Mouse (Mus musculus) B cell, adult 2 months (primary cell): ENCODE data around the gene Snapc4.

Source experiments
- DNase-seq, 2 experiments: peaks; one replicate each; pipeline ENCODE4 v3.0.0; 2022

Gene Snapc4

DNA sequence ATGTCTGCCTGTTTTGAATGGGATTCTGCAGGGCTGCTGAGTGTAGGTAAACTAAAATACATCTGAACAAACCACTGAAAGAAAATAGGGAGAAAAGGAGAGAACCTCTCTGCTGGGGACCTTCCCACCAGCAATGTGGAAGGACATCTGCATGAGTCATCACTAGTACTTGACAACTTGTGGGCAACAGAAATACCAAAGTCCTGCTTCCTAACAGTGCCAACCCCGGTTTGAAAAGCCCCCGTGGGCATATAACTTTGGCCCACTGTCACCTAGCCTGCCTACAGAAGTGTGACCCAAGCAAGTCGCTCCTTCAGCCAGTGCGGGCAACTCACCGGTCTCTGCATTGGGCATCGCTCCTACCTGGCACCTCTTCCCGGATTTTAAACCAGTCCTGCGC lies 8.1 kb downstream of the Snapc4 start:
- DNase-seq, result no peak

DNA sequence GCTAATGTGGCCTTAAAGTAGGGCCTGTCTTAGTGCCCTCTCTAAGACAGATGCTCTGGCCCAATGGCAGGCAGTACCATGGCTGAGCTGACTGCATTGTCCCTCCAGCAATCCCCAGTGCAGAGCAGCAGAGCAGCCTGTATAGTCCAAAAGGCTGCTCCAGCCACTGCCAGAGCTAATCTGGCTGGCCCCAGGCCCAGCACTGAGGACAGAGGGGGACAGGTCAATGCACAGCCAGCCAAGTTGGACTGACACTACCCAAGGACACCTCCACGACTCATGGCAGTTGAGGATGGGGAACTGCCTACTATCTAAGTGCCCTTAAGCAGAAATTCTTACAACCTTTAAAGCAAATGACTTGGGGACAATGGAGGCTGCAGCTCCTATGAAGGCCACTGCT lies 11.9 kb downstream of the Snapc4 start:
- DNase-seq, result no peak

DNA sequence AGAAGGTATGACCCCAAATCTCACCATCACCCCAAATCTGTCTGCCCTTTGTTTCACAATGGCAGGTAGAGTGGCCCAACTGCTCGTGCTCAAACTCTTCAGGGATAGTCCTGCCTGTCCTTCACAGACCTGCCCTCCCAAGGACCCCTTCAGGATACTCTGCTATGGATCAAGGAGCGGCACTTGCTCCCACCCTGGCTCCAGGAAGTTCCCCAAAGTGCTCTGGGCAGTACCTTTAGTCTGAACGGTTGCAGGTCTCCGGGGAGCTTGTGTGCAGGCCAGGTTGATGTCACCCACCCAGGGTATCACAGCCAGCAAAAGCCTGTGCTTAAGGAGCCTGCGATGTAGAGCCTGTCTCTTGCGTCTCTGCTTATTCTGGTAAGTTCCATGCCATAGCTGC lies 12.5 kb downstream of the Snapc4 start:
- no peak for DNase-seq

DNA sequence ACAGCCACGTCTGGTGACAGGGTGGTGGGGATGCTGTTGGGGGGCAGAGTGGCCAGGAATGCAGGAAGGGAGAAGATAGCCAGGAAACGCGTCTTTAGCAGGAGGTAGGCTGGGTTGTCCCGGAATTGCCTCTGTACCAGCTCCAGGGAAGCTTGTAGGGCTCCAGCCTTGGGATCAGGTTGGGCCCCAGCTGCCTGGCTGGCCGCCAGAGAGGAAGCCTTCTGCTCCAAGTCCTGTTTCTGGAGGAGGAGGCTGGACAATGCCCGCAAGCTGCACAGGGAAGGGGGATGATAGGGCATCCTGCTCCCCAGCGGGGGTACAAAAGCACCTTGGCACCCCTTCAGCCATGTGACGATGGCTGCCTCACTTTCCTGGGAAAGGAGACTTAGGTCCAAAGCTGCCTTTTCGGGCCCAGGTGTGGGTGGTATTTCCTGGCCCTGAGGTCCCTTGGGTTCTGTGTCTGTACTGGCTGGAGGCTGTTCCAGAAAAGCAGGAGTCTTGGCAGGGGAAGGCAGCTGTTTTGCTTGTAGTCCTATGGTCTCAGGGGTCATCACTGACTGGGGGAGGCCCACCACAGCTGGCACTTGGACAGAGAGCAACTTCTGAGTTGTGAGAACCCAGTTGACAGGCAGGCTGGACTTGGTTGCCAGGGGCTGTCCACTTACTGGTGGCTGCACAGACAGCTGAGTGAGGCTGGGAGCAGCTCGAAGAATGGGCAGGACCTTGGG lies 15.6 kb downstream of the Snapc4 start:
- no peak for DNase-seq

DNA sequence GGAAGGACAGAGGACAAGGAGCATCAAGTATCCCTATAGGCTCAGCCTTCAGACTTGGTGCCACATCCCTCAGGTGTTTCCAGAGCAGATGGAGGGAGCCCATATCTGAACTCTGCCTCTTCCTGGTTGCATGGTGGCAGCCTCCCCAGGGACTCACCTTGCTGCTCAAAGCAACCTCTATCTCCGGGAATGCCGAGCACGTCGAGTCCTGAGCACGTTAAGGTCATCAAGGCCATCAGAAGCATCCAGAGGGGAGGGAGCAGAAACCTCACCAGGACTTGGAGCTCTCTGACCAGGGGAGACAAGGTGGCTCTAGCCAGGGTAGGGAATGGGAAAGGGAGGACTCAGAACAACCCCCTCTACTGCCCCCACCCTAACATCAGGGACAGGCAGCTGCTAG lies 17.0 kb downstream of the Snapc4 start:
- DNase-seq, result no peak

DNA sequence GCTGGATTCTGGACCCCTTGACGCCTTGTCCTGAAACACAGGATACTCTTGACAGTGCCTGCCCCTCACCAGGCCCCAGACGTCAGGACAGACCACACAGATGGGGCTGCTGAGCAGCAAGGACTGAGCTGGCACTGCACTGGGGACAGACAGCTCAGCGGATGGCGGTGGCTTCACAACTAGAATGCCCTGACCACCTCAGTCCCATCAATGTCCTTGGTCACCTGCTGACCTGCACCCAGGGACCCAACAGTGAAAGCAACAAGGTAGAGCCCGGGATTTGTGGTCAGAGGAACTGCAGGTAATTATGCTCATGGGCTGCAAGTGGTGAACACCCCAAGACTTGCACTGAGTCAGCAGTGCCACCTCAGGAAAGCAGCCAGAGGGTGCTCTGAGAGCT lies 17.5 kb downstream of the Snapc4 start:
- no peak for DNase-seq

DNA sequence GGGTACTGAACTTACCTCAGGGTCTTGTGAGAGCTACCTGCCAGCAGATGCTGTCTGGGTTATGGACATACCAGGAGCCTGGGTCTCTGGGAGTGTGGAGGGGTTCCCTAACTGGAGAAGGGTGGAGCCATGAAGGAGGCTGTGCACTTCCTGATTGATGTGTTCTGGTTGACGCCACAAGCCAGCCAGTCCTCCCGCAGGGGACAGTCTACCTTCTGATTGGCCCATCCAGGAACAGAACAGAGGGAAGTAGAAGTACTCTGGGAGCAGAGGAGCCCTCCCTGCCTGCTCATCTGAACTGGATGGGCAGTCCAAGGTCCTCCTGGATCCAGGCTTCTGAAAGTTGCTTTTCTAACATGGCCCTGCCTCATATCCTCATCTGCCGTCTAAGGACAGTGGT lies 19.7 kb downstream of the Snapc4 start, which contains the start of gene Card9:
TSS of gene Card9 (minus strand) at position 147 of the 400 bp plus-strand sequence.
- no peak for DNase-seq

DNA sequence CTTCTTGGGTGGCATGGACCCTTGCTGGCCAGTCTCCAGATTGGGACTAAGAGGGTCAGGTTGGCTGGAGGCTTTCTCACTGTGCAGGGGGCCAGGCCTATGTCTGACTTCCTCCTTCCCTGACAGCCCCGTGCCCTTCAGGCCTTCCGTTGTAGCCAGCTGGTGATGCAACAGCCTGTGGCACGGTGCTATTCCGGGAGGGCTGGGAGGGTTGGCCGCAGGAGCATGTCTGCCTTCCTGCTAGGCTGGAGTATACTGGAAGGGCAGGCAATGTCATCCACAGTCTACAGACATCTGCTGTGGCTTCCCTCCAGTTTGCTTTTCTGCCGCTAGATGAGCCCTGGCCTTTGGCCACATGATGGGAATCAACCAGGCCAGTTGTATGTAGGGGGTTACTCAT lies 20.5 kb downstream of the Snapc4 start:
- no peak for DNase-seq

DNA sequence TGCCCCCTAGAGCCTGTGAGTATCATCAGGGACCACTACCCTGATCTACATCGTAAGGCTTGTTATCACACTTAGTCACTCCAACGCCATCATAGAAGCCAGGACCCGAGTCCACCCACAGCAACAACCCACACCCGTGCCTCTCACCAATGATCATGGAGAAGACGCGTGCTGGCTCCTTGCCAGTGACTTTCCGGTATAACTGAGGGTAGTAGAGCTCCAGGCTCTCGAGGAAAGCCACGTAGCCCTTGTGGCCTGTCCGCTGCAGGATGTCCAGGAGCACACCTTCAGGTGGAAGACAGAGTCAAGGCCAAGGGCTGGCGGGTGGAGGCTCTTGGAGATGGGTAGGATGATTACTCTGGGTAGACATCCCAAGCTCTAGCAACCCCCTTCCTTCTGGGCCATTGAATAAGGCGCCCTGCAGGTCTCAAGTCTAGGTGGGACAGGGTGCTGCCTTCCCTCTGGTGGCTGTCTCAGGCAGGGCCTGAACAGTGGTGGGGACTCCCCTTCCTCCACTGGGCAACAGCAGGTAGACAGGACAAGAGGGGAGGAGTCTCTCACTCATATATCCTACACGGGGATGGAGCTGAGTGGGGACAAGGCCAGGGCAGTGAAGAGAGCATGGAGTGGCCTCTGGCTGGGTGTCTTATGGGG lies 21.7 kb downstream of the Snapc4 start:
- DNase-seq, result no peak

DNA sequence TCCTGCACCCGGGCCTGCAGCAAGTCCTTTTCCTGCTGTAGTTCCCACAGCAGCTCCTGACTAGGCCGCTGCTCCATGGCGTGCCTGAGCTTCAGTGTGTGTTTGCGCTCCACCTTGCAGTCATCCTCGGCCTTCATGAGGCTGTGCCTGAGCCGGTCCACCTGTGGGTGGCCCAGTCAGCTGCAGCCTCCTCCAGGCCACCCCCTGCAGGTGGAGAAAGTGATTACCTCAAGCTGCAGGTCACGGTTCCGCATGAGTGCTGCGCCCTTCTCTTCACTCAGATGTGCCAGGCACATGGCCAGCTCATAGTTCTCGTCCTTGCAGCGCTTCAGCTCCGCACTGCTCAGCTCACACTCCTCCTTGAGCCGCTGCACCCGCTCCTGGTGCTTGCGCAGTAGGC lies 23.0 kb downstream of the Snapc4 start:
- DNase-seq, result no peak

DNA sequence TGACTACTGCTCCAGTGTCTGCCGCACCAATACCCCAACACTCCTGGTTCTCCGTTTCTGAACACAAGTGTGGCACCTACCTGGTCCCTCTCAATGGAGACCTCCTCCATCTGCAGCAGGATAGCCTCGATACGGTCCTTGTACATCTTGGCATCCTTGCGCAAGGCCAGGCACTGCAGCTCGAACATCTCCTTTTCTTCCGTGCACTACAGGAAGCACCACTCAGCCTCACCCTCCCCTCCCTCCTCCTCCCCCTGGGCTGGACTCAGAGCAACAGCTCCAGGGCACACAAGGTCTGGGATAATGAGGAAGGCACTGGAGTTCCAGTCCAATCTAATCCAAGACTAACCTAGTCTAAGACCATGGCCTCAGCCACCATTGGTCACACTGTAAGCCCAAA lies 23.8 kb downstream of the Snapc4 start:
- no peak for DNase-seq

DNA sequence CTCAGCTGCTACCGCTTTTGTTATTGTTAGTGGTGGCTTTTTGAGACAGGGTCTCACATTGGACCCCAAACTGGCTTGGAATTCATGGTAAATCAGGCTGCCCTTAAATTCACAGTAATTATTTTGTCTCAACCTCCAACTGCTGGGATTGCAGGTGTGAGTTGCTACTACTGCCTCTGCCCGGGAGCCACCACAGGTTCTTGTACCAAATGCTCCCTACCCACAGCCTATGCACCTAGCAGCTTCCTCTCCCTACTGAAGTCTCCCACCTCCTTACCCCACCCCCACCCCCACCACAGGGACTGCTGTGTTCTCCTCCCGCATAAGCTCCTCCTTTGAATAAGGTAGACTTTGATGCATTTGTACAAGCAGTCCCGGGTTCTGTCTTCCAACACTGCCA lies 24.2 kb downstream of the Snapc4 start:
- DNase-seq, result no peak

DNA sequence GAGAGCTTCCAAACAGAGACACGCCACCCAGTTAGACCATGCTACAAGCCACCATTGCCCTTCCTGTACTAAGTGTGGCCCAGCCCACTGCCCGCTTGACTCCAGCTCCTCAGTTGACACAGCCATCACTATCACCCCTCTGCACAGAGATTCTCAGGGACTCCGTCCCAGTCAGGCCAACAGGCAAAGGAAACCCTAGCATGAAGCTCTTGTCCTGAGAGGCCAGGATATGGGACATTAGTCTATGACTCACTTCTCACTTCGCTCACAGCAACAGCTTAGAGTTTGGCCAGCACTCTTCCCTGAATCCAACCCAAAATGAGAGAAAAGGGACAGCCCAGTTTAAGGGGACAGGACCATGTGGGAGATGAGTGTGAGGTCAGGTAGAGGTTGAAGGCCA lies 26.1 kb downstream of the Snapc4 start:
- no peak for DNase-seq

DNA sequence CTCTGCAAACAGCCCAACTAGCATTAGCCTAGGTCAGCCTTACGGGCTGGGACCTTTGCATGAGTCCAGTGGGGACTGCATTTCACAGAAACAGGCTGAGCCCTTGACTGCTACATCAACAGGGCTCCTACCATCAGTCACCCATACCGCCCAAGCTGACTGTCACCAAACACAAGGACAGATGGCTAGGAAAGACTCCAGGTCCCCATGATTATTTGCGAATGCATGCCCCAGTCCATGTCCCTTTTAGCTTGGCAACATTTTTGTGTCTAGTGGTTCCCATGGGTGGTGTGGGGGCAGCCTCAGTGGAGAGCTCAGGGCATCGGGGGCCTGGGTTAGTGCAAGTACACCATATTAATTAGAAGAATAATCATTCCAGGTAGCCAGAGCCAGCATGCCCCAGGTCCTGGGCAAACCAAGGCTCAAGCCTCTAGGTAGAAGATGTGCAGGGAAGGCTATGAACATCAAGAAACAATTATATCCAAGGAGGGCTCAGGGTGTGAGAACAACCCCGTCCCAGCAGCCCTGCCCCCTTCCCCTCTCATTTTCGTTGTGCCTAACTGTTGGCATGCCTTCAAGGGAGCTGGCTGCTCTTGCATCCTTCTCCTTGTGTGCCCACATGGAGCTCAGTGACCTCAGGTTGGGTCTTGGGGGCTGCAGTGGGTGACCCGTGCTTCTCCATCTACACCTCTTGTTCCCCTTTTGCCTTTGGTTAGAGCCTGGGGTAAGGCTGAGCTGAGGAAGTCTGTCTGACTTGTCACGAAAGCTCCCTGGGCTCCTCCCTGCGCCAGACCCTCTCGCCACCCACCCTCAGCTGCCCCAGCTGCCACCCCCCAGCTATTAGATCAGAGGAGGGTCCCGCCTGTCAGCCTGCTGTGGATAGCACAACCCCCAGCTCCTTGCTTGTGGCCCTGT lies 27.1 kb downstream of the Snapc4 start:
- no peak for DNase-seq

DNA sequence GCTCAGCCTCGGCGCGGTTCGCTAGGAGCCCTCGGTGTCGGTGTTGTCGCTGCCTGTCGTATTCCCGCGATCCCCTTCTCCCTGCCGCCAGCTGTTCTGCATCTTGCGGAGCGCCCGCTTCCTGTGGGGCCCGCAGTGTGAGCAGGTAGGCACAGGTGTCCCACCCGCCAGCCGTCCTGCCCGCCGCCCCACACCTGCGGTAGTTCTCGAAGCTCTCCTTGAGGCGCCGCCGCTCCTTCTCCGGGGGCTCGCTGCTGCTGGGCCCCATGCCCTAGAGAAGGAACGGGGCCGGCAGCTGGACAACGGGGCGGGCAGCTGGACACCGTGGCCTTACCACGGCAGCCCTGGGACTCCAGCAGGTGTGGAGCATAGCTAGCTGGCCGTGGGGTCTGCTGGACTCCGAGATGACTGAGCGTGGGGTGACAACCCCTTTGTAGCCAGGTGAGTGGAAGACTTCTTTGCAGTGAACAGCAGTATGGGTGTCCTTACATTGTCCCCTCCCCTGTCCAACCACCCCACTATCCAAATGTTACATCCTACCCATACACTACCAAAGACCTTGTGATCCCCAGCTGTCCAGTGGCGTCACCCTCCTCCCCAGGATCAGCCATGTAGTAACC lies 28.1 kb downstream of the Snapc4 start:
- no peak for DNase-seq

DNA sequence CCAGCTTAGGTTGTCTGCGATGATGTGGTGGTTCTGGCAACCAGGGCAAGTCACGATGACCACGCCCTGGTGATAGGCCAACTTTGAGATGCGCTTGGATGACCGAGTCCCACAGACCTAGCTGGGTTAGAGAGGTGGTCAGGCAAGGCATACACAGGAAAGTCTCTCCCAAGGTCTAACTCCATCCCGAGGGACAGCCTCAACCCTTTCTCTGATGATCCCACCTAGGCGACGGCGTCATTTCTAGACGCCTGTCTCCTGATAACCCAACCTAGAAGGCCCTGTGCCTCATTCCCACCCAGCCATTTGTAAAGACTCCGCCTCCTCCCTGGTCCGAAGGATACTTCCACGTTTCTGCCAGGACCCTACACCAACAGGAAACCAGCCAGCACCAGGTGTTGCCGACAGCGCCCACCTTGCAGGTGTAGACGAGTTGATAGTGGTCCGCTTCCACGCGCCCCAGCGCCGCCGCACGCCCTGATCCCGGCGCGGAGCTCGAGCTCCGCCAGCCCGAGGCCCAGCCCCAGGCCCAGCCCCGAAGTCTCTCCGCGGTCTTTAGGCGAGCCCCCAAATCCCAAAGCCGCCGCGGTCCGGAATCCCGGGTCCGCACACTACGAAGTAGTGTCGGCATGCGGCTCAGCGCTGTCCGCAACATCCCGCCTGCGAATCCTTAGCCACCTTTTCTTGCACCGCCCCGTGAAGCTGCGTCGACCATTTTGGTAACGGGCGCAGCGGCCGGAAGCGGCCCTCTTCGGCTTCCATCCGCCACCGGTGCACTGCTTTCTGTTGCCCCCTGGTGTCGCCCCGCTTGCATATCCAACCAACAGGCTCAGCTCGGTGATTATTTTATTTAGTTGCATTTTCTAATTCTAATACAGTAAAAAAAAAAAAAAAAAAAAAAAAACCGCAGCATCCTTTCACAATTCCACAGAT lies 28.8 kb downstream of the Snapc4 start, which contains the start of gene Dnlz:
TSS of gene Dnlz (minus strand) at position 753 of the 933 bp plus-strand sequence.
- DNase-seq, result peak; percentile 93

DNA sequence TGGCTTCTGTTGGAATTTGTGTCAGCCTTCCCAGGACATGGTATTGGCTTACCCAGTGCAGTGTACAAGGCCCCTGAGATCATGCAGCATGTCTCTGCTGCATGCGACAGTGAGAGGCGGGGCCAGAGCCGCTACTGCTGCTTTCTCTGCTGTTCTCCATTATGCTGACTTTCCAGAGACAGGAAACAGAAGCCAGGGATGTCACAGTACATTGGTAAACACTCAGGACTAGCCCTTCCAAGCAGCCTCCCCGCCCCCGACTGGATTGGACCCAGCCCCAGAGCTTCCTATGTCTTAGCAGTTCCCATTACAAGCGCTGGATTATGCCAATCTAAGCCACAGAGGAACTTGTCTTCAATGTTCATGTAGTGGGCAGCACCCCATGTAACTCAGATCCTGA lies 32.2 kb downstream of the Snapc4 start:
- DNase-seq, result no peak

DNA sequence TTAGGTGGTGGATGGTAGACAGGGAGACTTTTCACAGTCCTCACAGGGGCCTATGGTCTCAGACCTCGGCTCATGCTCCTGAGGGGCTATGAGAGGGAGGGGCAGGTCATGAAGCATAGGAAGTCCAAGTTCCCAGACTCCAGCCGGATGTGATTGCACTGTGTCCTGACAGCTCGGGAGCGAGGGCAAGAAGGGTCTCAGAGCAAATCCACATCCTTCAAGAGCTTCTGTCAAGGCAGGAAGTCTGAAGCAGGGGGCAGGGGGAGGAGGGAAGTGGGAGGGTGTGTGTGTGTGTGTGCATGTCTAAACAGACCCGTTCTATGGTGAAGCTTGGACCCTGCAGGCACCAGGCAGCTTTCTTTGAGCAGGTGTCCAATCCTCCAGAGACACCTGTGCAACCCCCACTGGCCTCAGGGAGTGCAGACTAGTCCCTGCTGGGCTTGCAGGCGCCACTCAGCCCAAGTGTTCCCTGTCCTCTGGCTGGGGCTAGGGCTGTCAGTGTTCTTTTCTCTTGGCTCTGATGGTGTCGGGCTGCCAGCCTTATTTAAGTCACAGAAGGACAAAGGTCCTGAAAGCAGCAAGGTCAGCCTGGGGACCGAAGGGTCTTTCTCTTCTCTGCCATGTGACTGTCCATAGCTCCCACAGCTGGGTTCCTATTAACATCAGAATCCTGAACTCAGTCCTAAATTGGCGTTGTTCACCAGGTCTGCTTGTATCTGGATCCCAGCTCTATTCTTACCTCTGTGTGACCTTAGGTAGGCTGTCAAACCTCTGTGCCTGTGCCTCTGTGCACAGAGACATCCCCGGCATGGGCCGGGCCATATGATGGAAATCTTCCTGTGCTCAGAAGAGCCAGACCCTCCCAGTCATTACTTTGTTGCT lies 37.6 kb downstream of the Snapc4 start:
- no peak for DNase-seq

DNA sequence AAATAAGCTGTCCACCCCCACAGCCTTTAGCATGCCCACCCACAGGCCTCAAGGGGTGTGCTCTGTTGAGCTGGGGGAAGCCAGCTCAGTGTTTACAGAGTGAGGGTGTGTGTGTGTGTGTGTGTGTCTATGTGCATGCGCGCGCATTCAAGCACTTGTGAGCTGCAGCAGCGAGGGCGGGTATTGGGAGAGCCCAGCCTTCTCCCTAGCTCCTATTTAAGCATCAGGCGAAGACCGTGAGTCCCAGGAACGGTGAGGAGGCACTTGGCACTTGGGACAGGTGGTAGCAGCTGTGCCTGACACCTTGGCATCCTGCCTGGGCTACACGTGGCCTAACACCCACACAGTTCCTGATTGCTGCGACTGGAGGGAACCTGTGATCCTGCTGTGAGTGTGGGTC lies 38.4 kb downstream of the Snapc4 start:
- DNase-seq, result no peak

DNA sequence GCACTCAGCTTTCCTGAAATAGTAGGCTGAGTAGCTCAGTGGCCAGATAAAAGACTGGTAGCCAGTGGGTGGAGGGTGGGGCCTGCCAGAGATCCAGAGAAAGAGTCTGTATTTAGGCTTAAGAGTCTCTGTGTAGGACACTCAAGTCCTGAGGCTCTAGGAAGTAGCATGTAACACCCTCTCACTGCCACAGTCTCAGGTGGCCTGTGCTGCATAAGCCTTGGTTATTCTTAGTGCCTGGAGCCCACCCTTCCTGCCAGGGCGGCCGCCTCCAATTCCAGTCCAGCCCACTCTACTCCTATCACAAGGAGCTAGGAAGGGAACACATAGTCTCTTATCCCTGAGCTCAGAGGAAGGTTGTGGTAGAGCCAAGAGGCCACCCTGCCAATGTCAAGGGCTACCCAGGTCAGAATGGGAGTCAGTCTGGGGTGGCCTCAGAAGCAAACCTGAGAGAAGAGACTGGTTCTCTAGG lies 38.9 kb downstream of the Snapc4 start:
- no peak for DNase-seq

DNA sequence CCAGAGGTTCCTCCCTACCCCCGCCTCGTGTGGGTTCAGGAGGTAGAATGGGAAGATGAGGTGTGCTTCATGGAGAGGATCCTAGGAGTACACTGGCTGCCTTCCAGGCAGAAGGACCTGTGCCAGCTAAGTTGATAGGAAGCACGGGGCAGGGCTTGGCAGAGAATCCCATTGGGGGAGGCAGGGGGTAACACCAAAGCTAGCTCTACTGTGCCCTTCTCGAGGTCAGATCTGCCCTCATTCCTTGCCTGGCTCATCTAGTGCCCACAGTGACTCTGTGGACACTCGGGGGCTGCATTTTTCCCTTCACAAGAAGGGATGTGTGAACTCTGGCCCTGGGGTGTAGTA lies 41.3 kb downstream of the Snapc4 start:
- DNase-seq, result no peak
